Mouse (Mus musculus): ENCODE data around the gene Gpr1. TPM values are rescaled to one million over a fixed set of nuclear protein-coding genes. Genes with fewer than 3 reads are reported as not detected.

Gene Gpr1
- total and polyA plus RNA-seq, 2 experiments from 2014 or later: 0.48 to 1.2 TPM

DNA sequence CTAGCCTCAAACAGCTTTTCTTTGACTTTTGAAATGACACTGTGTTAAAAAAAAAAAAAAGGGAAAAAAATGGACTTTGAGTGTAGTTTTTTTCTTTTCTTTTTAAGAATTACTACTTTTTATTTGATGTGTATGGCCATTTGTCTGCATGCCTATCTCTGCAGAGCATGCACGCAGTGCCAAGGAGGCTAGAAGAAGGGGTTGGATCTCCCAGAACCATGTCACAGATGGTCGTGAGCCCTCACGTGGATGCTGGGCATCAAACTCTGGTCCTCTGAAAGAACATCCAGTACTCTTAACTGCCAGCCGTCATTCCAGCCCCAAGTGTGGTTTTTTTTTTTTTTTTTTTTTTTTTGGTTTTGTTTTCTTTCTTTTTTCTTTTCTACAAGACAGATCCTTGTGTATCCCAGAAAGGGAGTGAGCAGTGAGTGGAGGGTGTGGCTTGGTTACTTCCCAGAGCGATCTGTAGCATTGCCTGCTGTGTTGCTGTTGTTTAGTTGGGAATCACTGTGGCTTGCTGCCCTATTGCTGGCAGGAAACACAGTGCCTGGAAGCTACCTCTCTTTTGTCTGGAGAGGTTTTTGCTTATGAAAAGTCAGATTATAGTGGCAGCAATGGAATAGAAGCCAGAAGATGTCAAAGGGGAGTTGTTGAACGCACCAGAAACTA lies 4.3 kb downstream of the Gpr1 start:
- no peak overlapping the region for H3K4me3 ChIP-seq (ENCODE audit: low read length)
- no peak for TF ChIP-seq CTCF (IDR thresholded peaks at IDR 0.05; ENCODE audit: low read depth)
- no peak overlapping the region for H3K27ac ChIP-seq
- no peaks in the 10 kb centered on the region for H3K36me3 ChIP-seq (ENCODE audit: insufficient read depth, low read length)
- H3K27me3 ChIP-seq (ENCODE audit: insufficient read depth, low read length): no peaks in the 10 kb centered on the region
- H3K4me1 ChIP-seq (ENCODE audit: insufficient read depth, low read length): no peaks in the 10 kb centered on the region; the same call in 1 of the 2 replicates
- H3K4me2 ChIP-seq (ENCODE audit: low read depth, low read length): no peak overlapping the region
- 16% methylated on average over 6 of the region's 6 CpGs for WGBS
- H3K9me3 ChIP-seq (ENCODE audit: low read length): no peaks in the 10 kb centered on the region
- ATAC-seq (no peak), DNase-seq (ENCODE audit: low spot score) (no peak)
- no peak overlapping the region for H3K9ac ChIP-seq (replicated peaks; ENCODE audit: low read length)

DNA sequence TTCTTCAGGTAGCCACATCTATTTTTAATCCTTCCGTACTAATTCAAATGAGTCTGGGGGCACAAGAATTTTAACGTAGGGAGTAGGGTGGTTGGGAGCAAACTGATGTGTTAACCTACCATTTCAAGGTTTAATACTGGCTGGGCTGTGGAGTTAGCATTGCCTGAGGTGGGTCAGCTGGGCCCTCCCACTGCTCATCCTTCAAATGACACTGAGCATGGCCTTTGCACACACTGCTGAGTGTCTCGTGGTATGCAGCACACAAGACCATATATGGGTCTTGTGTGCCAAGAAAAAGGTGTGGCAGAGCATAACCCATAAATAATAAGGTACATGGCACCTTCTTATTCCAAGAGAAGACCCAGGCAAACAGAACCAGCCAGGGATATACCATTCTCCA lies 6.7 kb downstream of the Gpr1 start:
- no peak for DNase-seq (ENCODE audit: low spot score)
- Histone ChIP-seq H3K27me3 (ENCODE audit: insufficient read depth, low read length) (no peaks in the 10 kb centered on the region), H3K4me1 (ENCODE audit: insufficient read depth, low read length) (no peaks in the 10 kb centered on the region), H3K9ac (replicated peaks; ENCODE audit: low read length) (no peak overlapping the region), H3K4me2 (ENCODE audit: low read depth, low read length) (no peak overlapping the region), H3K36me3 (ENCODE audit: insufficient read depth, low read length) (no peaks in the 10 kb centered on the region), H3K4me3 (ENCODE audit: low read length) (no peak overlapping the region), H3K27ac (no peak overlapping the region), H3K9me3 (ENCODE audit: low read length) (no peaks in the 10 kb centered on the region)
- WGBS: 86% methylated on average over 3 of the region's 3 CpGs
- no peak for ATAC-seq
- no peak for TF ChIP-seq CTCF (IDR thresholded peaks at IDR 0.05; ENCODE audit: low read depth)

DNA sequence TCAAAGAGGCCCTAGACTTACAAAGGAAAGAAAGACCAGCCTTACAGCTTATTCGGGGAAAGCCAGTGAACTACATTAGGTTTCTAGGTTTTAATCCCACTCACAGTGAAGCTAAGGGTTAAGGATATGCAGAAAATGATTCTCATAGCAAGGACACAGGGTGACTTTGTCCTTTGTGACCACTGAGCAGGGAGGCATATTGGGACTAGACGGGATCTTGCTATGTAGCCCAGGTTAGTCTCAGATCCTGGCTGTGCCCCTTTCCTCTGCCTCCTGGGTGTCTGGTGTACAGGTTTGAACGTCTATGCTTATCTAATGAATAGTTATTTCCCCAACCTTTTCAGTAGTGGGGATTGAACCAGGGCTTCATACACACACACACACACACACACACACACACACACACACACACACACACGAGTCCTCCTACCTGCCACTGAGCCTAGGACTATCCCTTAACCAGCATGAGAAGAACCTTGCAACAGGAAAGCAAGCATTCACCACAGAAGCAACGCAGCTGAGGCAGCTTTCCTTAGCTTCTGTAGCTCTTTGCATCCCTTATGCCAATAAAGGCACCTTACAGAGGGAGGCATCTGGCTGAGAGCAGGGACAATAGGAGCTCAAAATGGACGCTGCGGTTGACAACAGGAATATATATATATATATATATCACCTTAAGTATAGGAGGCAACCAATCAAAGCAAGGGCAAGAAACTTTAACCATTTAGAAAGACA lies 9.5 kb downstream of the Gpr1 start:
- Histone ChIP-seq H3K4me1 (ENCODE audit: insufficient read depth, low read length) (no peaks in the 10 kb centered on the region), H3K27me3 (ENCODE audit: insufficient read depth, low read length) (no peaks in the 10 kb centered on the region), H3K36me3 (ENCODE audit: insufficient read depth, low read length) (no peaks in the 10 kb centered on the region), H3K27ac (peak overlapping the region; percentile 57; the same call in 1 of the 2 replicates), H3K9ac (replicated peaks; ENCODE audit: low read length) (no peak overlapping the region), H3K9me3 (ENCODE audit: low read length) (no peaks in the 10 kb centered on the region), H3K4me3 (ENCODE audit: low read length) (no peak overlapping the region), H3K4me2 (ENCODE audit: low read depth, low read length) (no peak overlapping the region)
- 20% methylated on average over 7 of the region's 7 CpGs for WGBS
- DNase-seq (ENCODE audit: low spot score) (no peak), ATAC-seq (peak; percentile 28; the same call in 1 of the 2 replicates)
- no peak for TF ChIP-seq CTCF (IDR thresholded peaks at IDR 0.05; ENCODE audit: low read depth)

DNA sequence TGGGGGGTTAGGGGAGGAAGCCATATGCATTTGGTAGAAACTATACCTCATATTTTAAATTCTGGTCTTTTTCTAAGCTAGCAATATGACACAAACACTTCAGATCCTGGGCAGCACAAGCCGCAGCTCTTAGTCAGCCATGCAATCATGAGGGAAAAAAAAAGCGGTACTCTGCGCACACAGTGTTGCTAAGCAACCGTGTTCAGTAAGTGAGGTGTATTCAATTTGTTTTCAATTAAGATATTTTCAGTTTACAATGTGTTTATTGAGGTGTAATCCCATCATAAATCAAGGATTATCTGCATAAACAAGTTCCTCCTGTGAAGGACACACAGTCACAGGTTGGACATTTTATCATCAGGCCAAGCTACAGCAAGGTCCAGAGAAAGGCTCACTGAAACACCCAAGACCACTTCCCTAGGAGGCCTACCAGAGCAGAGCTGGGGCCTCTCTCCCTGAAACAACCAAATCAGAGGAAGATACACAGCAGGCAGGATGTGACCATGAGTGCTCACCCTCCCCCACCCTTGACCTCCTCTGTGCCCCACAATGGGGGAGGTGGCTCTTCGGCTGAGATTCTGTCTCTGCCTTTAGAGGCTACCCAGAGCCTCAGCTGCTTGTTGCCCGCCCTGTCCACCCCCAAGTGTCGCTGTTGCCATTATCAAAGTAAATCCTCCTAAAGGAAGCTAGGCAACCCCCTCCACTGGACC lies 10.2 kb downstream of the Gpr1 start:
- Histone ChIP-seq H3K27me3 (ENCODE audit: insufficient read depth, low read length) (no peaks in the 10 kb centered on the region), H3K36me3 (ENCODE audit: insufficient read depth, low read length) (no peaks in the 10 kb centered on the region), H3K9me3 (ENCODE audit: low read length) (no peaks in the 10 kb centered on the region), H3K27ac (peak overlapping the region; percentile 57; the same call in 1 of the 2 replicates), H3K9ac (replicated peaks; ENCODE audit: low read length) (no peak overlapping the region), H3K4me1 (ENCODE audit: insufficient read depth, low read length) (no peaks in the 10 kb centered on the region), H3K4me3 (ENCODE audit: low read length) (no peak overlapping the region), H3K4me2 (ENCODE audit: low read depth, low read length) (no peak overlapping the region)
- ATAC-seq (peak; percentile 90), DNase-seq (ENCODE audit: low spot score) (peak; percentile 73)
- 4% methylated on average over 7 of the region's 7 CpGs for WGBS
- TF ChIP-seq CTCF (IDR thresholded peaks at IDR 0.05; ENCODE audit: low read depth): peak; percentile 67

DNA sequence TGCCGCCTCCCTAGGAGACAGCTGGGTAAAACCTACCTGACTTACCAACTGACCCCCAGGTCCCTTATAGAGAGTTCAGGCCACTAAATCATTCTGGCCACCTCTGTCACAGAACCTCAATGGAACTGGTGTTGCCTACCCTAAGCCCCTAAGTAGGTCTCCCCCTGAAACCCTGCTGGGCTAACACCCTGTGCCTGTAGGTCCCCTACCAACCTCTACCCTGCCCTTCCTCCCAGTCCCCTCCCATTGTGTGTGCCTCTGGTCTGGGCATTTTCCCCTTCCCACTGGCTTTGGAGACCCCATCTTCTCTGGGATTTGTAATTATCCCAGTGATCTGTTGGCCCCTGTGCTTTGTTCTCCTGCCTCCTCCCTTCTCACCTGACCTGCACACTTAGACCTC lies 10.9 kb downstream of the Gpr1 start:
- Histone ChIP-seq H3K9ac (replicated peaks; ENCODE audit: low read length) (no peak overlapping the region), H3K27me3 (ENCODE audit: insufficient read depth, low read length) (no peaks in the 10 kb centered on the region)
- peak; percentile 31; the same call in 1 of the 2 replicates for ATAC-seq

DNA sequence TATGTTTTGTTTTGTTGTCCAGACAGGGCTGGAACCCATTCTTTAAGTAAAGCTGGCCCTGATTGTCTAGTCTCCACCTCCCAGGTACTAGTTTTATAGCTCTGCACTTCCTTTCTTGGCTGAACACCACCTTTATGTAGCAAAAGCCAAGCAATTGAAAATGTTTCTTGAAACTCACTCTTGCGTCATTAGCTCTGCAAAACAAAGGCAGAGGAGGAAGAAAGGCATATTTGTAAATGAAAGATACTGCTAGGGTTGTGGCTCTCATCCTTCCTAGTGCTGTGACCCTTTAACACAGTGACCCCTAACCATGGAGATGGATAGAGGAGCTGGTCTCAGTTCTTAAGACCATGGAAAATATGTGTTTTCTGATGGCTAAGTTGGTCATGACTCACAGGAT lies 12.7 kb downstream of the Gpr1 start:
- Histone ChIP-seq H3K27ac (no peak overlapping the region), H3K9ac (replicated peaks; ENCODE audit: low read length) (no peak overlapping the region), H3K9me3 (ENCODE audit: low read length) (no peaks in the 10 kb centered on the region), H3K4me2 (ENCODE audit: low read depth, low read length) (no peak overlapping the region), H3K4me3 (ENCODE audit: low read length) (no peak overlapping the region), H3K4me1 (ENCODE audit: insufficient read depth, low read length) (no peaks in the 10 kb centered on the region), H3K27me3 (ENCODE audit: insufficient read depth, low read length) (no peaks in the 10 kb centered on the region), H3K36me3 (ENCODE audit: insufficient read depth, low read length) (no peaks in the 10 kb centered on the region)
- no peak for DNase-seq (ENCODE audit: low spot score)
- no peak for TF ChIP-seq CTCF (IDR thresholded peaks at IDR 0.05; ENCODE audit: low read depth)
- 76% methylated on average over 1 of the region's 1 CpGs for WGBS
- ATAC-seq: no peak

More for the DNA sequence above, 10.9 kb downstream of the Gpr1 start:
- 0 out of 2 replicates have a peak overlapping the region, but pooled peaks have one; percentile 17 for H3K27ac ChIP-seq
- WGBS: 75% methylated on average over 1 of the region's 1 CpGs
- no peak for DNase-seq (ENCODE audit: low spot score)
- H3K36me3 ChIP-seq (ENCODE audit: insufficient read depth, low read length): no peaks in the 10 kb centered on the region
- no peak overlapping the region for H3K4me2 ChIP-seq (ENCODE audit: low read depth, low read length)
- TF ChIP-seq CTCF (IDR thresholded peaks at IDR 0.05; ENCODE audit: low read depth): no peak
- H3K4me1 ChIP-seq (ENCODE audit: insufficient read depth, low read length): no peaks in the 10 kb centered on the region
- no peak overlapping the region for H3K4me3 ChIP-seq (ENCODE audit: low read length)
- no peaks in the 10 kb centered on the region for H3K9me3 ChIP-seq (ENCODE audit: low read length)

All from hindbrain, postnatal 0 days (tissue).